Comparison of ENCODE assay signal across 19 mouse cellular contexts in the genomic region with DNA sequence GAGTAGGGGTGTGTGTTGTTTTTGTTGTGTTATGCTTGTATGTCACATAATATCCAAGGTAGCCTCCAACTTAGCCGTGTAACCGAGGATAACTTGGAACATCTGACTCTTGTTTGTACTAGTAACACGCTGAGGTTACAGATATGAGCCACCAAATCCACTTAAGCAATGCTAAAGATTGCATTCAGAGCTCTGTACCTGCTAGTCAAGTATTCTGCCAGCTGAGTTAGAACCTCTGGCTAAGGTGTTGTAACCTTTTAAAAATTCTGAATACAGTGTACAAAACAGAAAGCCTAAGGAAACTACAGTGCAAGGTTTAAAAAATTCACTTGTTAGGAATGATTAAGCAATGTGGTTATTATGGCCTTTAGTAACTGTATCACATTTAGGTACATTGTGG. TPM values are rescaled to one million over a fixed set of nuclear protein-coding genes. Genes with fewer than 3 reads are reported as not detected.
DNase-seq lines count a peak whose midpoint lies in the region; ATAC-seq and TF ChIP-seq lines count a peak whose summit lies in the region.
"Had no signal": no experiment of that assay in that cellular context is flagged by ENCODE, and none has a peak within 500 bp of the region (broad histone marks: within the 10 kb centered on the region; RNA-seq: fewer than 3 reads in every experiment).

No protein-coding gene starts in this region.

- ATAC-seq in forebrain, embryonic 13.5 days = no peak
- ATAC-seq: forebrain, embryonic 14.5 days; forebrain, embryonic 16.5 days had no signal

- no peak overlapping the region for H3K4me2 ChIP-seq in forebrain, embryonic 13.5 days
- H3K4me2 ChIP-seq: embryonic facial prominence, embryonic 13.5 days; embryonic facial prominence, embryonic 15.5 days had no signal

- H3K9me3 ChIP-seq in forebrain, embryonic 13.5 days (replicated peaks) = no peaks in the 10 kb centered on the region
- H3K9me3 ChIP-seq: embryonic facial prominence, embryonic 13.5 days; embryonic facial prominence, embryonic 15.5 days had no signal

- TF ChIP-seq POLR2A in testis, adult 2 months (IDR thresholded peaks at IDR 0.05; ENCODE audit: control insufficient read depth, low read depth, low read length) = no peak

- no peak overlapping the region for H3K4me3 ChIP-seq in testis, adult 2 months (ENCODE audit: control insufficient read depth, low read depth, low read length)
- no peak overlapping the region for H3K4me3 ChIP-seq in forebrain, embryonic 13.5 days
- H3K4me3 ChIP-seq: embryonic facial prominence, embryonic 13.5 days; embryonic facial prominence, embryonic 15.5 days; erythroblast, embryonic 14.5 days had no signal

- H3K27me3 ChIP-seq in testis, adult 2 months (ENCODE audit: control insufficient read depth, insufficient read depth, low read length) = no peaks in the 10 kb centered on the region
- no peaks in the 10 kb centered on the region for H3K27me3 ChIP-seq in forebrain, embryonic 13.5 days
- H3K27me3 ChIP-seq: embryonic facial prominence, embryonic 13.5 days; embryonic facial prominence, embryonic 15.5 days had no signal

- TF ChIP-seq CTCF in testis, adult 2 months (IDR thresholded peaks at IDR 0.05; ENCODE audit: control insufficient read depth, insufficient read depth, insufficient replicate concordance, low read depth, low read length) = no peak

- DNase-seq in testis, postnatal 10 days (ENCODE audit: low spot score) = no peak
- DNase-seq in fat pad, adult 2 months (ENCODE audit: extremely low read depth, low read depth, low spot score) = peak; percentile 67
- DNase-seq in yolk sac, embryonic 10.5 days (ENCODE audit: low spot score) = no peak
- DNase-seq: adrenal gland, adult 2 months; adrenal gland, postnatal 10 days; adrenal gland, postnatal 25 days; B cell, adult 2 months; embryo, embryonic 11 days had no signal

- H3K4me1 ChIP-seq in testis, adult 2 months (ENCODE audit: control insufficient read depth, insufficient read depth, low read length) = peaks cover 2% of the 10 kb centered on the region; the same call in 1 of the 2 replicates
- no peaks in the 10 kb centered on the region for H3K4me1 ChIP-seq in forebrain, embryonic 13.5 days
- H3K4me1 ChIP-seq: embryonic facial prominence, embryonic 15.5 days had no signal

- no peaks in the 10 kb centered on the region for H3K36me3 ChIP-seq in testis, adult 2 months (ENCODE audit: control insufficient read depth, insufficient read depth, low read length)
- H3K36me3 ChIP-seq in forebrain, embryonic 13.5 days (ENCODE audit: poor library complexity, severe bottlenecking) = no peaks in the 10 kb centered on the region
- H3K36me3 ChIP-seq: embryonic facial prominence, embryonic 13.5 days; embryonic facial prominence, embryonic 15.5 days had no signal

- no peak overlapping the region for H3K9ac ChIP-seq in forebrain, embryonic 13.5 days
- H3K9ac ChIP-seq: embryonic facial prominence, embryonic 13.5 days; embryonic facial prominence, embryonic 15.5 days had no signal

- WGBS in forebrain, embryonic 13.5 days = 95% methylated on average over 3 of the region's 3 CpGs

- 0 out of 2 replicates have a peak overlapping the region, but pooled peaks have one; percentile 13 for H3K27ac ChIP-seq in testis, adult 2 months (ENCODE audit: control insufficient read depth, insufficient read depth, low read depth, low read length)
- H3K27ac ChIP-seq in forebrain, embryonic 13.5 days = no peak overlapping the region
- H3K27ac ChIP-seq: embryonic facial prominence, embryonic 13.5 days; embryonic facial prominence, embryonic 15.5 days had no signal

RNA-seq across cellular contexts. Expression of gene Fam169a, which starts 13.5 kb away (rescaled TPM):
- polyA plus RNA-seq in testis, adult 2 months (2012; rRNA removed) = 4.1 and 4.4 TPM in 2 replicates
- 9.5 and 10.8 TPM in 2 replicates for polyA plus RNA-seq in forebrain, embryonic 13.5 days (2015; fragmentation: Nextera tagmentation; extraction: Ambion mirVana)

RNA-seq across cellular contexts. Expression of gene Gm6169, which starts 18.4 kb away (rescaled TPM):
- polyA plus RNA-seq in testis, adult 2 months (2012; rRNA removed) = not detected in 2 replicates
- polyA plus RNA-seq in forebrain, embryonic 13.5 days (2015; fragmentation: Nextera tagmentation; extraction: Ambion mirVana) = 0.94 and 2.3 TPM in 2 replicates
- polyA plus RNA-seq: erythroblast, embryonic 14.5 days had no signal

RNA-seq across cellular contexts. Expression of gene 1700029F12Rik, which starts 46.5 kb away (rescaled TPM):
- polyA plus RNA-seq in testis, adult 2 months (2012; rRNA removed) = 2,075 and 2,753 TPM in 2 replicates
- not detected in 2 replicates for polyA plus RNA-seq in forebrain, embryonic 13.5 days (2015; fragmentation: Nextera tagmentation; extraction: Ambion mirVana)
- polyA plus RNA-seq: brain, embryonic 14.5 days; embryonic facial prominence, embryonic 11.5 days; embryonic facial prominence, embryonic 13.5 days; embryonic facial prominence, embryonic 15.5 days; erythroblast, embryonic 14.5 days; forebrain, embryonic 11.5 days; forebrain, embryonic 14.5 days; forebrain, embryonic 16.5 days; frontal cortex, adult 2 months had no signal

RNA-seq across cellular contexts. Expression of gene Gfm2, which starts 57.1 kb away (rescaled TPM):
- polyA plus RNA-seq in testis, adult 2 months (2012; rRNA removed) = 13.4 and 14.2 TPM in 2 replicates
- 33.4 and 36.7 TPM in 2 replicates for polyA plus RNA-seq in forebrain, embryonic 13.5 days (2015; fragmentation: Nextera tagmentation; extraction: Ambion mirVana)

RNA-seq across cellular contexts. Expression of gene Nsa2, which starts 57.1 kb away (rescaled TPM):
- polyA plus RNA-seq in testis, adult 2 months (2012; rRNA removed) = 26.9 and 28.4 TPM in 2 replicates
- polyA plus RNA-seq in forebrain, embryonic 13.5 days (2015; fragmentation: Nextera tagmentation; extraction: Ambion mirVana) = 46.2 and 53.2 TPM in 2 replicates

Comparison
In these comparisons a context has a peak if more than half of its experiments do, and no peak if none do; other contexts are left out.
1. RNA of gene 1700029F12Rik, which starts 46.5 kb away (polyA plus RNA-seq): 2,075 to 2,753 TPM in testis, adult 2 months; not detected in forebrain, embryonic 13.5 days; every median in the first group is over 1,000 times any median in the second.